Comparison of ENCODE assay signal across 8 mouse cellular contexts in the genomic region with DNA sequence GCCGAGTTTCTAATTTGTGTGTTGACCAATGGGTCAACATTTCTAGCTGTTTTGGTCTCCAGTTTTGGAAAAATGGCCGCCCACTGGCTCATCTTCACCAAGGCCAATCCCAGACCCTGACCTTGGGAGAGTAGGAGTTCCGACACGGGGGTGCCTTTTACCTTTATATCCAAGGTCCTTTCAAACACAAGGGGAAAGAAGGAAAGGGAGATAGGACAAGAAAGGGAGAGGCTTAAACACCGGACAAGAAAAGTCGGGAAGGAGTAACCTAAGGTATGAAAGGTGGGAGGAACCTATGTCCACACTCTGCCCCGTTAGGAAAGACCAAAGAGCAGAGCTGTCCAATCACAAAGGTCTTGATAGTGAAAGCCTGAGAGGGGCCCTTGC. TPM values are rescaled to one million over a fixed set of nuclear protein-coding genes. Genes with fewer than 3 reads are reported as not detected.
DNase-seq lines count a peak whose midpoint lies in the region; ATAC-seq and TF ChIP-seq lines count a peak whose summit lies in the region.

No protein-coding gene starts in this region.

- intact Hi-C loops in left cerebral cortex, adult 2 months (cut with DNase I): loop anchor here (1.0 to 2.0 kb wide), 2 partner anchors 14 to 26 kb away; a partner anchor contains a TSS
- intact Hi-C loops in left cerebral cortex, postnatal 4 days (cut with DNase I): loop anchor here (10.0 kb wide), 1 partner anchor 114 kb away; no protein-coding TSS in a partner anchor

- peak overlapping the region; percentile 71 for H3K4me2 ChIP-seq in embryonic facial prominence, embryonic 11.5 days (ENCODE audit: low read depth, low read length)
- H3K4me2 ChIP-seq in hindbrain, postnatal 0 days (ENCODE audit: low read depth, low read length): peak overlapping the region; percentile 74

- peak overlapping the region; percentile 61 for H3K4me3 ChIP-seq in left cerebral cortex, adult 2 months
- H3K4me3 ChIP-seq in embryonic facial prominence, embryonic 11.5 days (ENCODE audit: low read depth, low read length): peak overlapping the region; percentile 72
- H3K4me3 ChIP-seq in hindbrain, postnatal 0 days (ENCODE audit: low read length): peak overlapping the region; percentile 53
- H3K4me3 ChIP-seq in macrophage (ENCODE audit: inconsistent target): peak overlapping the region; percentile 60

- TF ChIP-seq CTCF in left cerebral cortex, adult 2 months (IDR thresholded peaks at IDR 0.05): no peak
- TF ChIP-seq CTCF in hindbrain, postnatal 0 days (IDR thresholded peaks at IDR 0.05; ENCODE audit: low read depth): no peak

- no peaks in the 10 kb centered on the region for H3K27me3 ChIP-seq in embryonic facial prominence, embryonic 11.5 days (ENCODE audit: control insufficient read depth, insufficient read depth, low read length)
- no peaks in the 10 kb centered on the region for H3K27me3 ChIP-seq in hindbrain, postnatal 0 days (ENCODE audit: insufficient read depth, low read length)

- no peaks in the 10 kb centered on the region for H3K4me1 ChIP-seq in embryonic facial prominence, embryonic 11.5 days (ENCODE audit: control insufficient read depth, insufficient read depth, low read length)
- no peaks in the 10 kb centered on the region for H3K4me1 ChIP-seq in hindbrain, postnatal 0 days (ENCODE audit: insufficient read depth, low read length)

- H3K9me3 ChIP-seq in embryonic facial prominence, embryonic 11.5 days (replicated peaks; ENCODE audit: control insufficient read depth, low read length): no peaks in the 10 kb centered on the region
- no peaks in the 10 kb centered on the region for H3K9me3 ChIP-seq in hindbrain, postnatal 0 days (ENCODE audit: low read length)

- H3K36me3 ChIP-seq in embryonic facial prominence, embryonic 11.5 days (replicated peaks; ENCODE audit: control insufficient read depth, insufficient read depth, low read depth, low read length): no peaks in the 10 kb centered on the region; the same call in 1 of the 2 replicates
- H3K36me3 ChIP-seq in hindbrain, postnatal 0 days (ENCODE audit: insufficient read depth, low read length): peaks cover 25% of the 10 kb centered on the region
- peaks cover 27% of the 10 kb centered on the region for H3K36me3 ChIP-seq in macrophage (ENCODE audit: inconsistent target)

- no peak for DNase-seq in left cerebral cortex, adult 2 months (ENCODE audit: extremely low spot score in 1 of 2, low spot score in 2 of 2)
- no peak for DNase-seq in left cerebral cortex, postnatal 4 days
- DNase-seq in embryonic facial prominence, embryonic 11.5 days (ENCODE audit: low spot score): no peak
- DNase-seq in hindbrain, postnatal 0 days (ENCODE audit: low spot score): no peak
- no peak for DNase-seq in left cerebral cortex, adult 9 months (ENCODE audit: low spot score in 2 of 2)
- DNase-seq in c-Kit-positive CD71-positive TER-119-positive erythroid progenitor cells, embryonic 14.5 days (ENCODE audit: low spot score): no peak
- no peak for DNase-seq in urinary bladder, postnatal 10 days (ENCODE audit: low spot score)

- WGBS in embryonic facial prominence, embryonic 11.5 days: 25% methylated on average over 7 of the region's 7 CpGs
- WGBS in hindbrain, postnatal 0 days: 36% methylated on average over 7 of the region's 7 CpGs
- WGBS in macrophage (ENCODE audit: missing documents): 51% methylated on average over 7 of the region's 7 CpGs

- peak overlapping the region; percentile 89; the same call in 1 of the 2 replicates for H3K9ac ChIP-seq in embryonic facial prominence, embryonic 11.5 days (replicated peaks; ENCODE audit: low read length)
- peak overlapping the region; percentile 71; the same call in 1 of the 2 replicates for H3K9ac ChIP-seq in hindbrain, postnatal 0 days (replicated peaks; ENCODE audit: low read length)

- no peak for ATAC-seq in embryonic facial prominence, embryonic 11.5 days (replicated peaks; ENCODE audit: insufficient number of reproducible peaks, low FRiP score, low TSS enrichment, low read depth)
- ATAC-seq in hindbrain, postnatal 0 days: no peak

- peak overlapping the region; percentile 95 for H3K27ac ChIP-seq in left cerebral cortex, adult 2 months
- H3K27ac ChIP-seq in embryonic facial prominence, embryonic 11.5 days (replicated peaks; ENCODE audit: low read depth, low read length): no peak overlapping the region
- H3K27ac ChIP-seq in hindbrain, postnatal 0 days: peak overlapping the region; percentile 85
- peak overlapping the region; percentile 88 for H3K27ac ChIP-seq in macrophage

- H3K79me2 ChIP-seq in macrophage (ENCODE audit: inconsistent target): peaks cover 58% of the 10 kb centered on the region

RNA-seq across cellular contexts. Expression of a gene that starts 0.5 kb away (rescaled TPM):
- 1 to 10 TPM; 6.5 to 6.6 TPM for total RNA-seq in left cerebral cortex, adult 2 months (2021)
- total RNA-seq in left cerebral cortex, postnatal 4 days (2021): 10 to 100 TPM; 15.7 to 16.0 TPM
- 157 and 161 TPM in 2 replicates for polyA plus RNA-seq in embryonic facial prominence, embryonic 11.5 days (2014; fragmentation: Nextera tagmentation; extraction: Ambion mirVana)
- total RNA-seq in hindbrain, postnatal 0 days (2014; rRNA removed): 39.4 and 60.4 TPM in 2 replicates
- 47.2 and 48.4 TPM in 2 replicates for polyA plus RNA-seq in hindbrain, postnatal 0 days (2015; fragmentation: Nextera tagmentation; extraction: Ambion mirVana)
- 10 to 100 TPM in 18 of 26 experiments, 1 to 10 TPM in 8; 3.6 to 33.6 (median 15.7) TPM for total RNA-seq in macrophage (2018; cell fraction: chromatin; rRNA removed)
- 10 to 100 TPM; 11.9 to 27.4 (median 19.5) TPM for total RNA-seq in macrophage (2018; cell fraction: cytosol; rRNA removed)
- total RNA-seq in macrophage (2018; cell fraction: nucleus; rRNA removed): 10 to 100 TPM in 15 of 26 experiments, 1 to 10 TPM in 11; 4.3 to 40.2 (median 12.1) TPM
- 20.9 to 38.7 TPM (median 26.5 TPM) in 3 replicates for polyA plus RNA-seq in macrophage (2018)

RNA-seq across cellular contexts. Expression of a gene that starts 14.3 kb away (rescaled TPM):
- 10 to 100 TPM; 75.8 to 77.6 TPM for total RNA-seq in left cerebral cortex, adult 2 months (2021)
- total RNA-seq in left cerebral cortex, postnatal 4 days (2021): 10 to 100 TPM; 43.7 to 47.7 TPM
- polyA plus RNA-seq in embryonic facial prominence, embryonic 11.5 days (2014; fragmentation: Nextera tagmentation; extraction: Ambion mirVana): 17.1 and 19.2 TPM in 2 replicates
- 68.3 and 68.6 TPM in 2 replicates for total RNA-seq in hindbrain, postnatal 0 days (2014; rRNA removed)
- polyA plus RNA-seq in hindbrain, postnatal 0 days (2015; fragmentation: Nextera tagmentation; extraction: Ambion mirVana): 31.9 and 34.1 TPM in 2 replicates
- 10 to 100 TPM; 11.1 to 30.9 (median 17.3) TPM for total RNA-seq in macrophage (2018; cell fraction: chromatin; rRNA removed)
- 10 to 100 TPM; 26.0 to 45.2 (median 33.0) TPM for total RNA-seq in macrophage (2018; cell fraction: cytosol; rRNA removed)
- 10 to 100 TPM; 17.6 to 42.3 (median 27.8) TPM for total RNA-seq in macrophage (2018; cell fraction: nucleus; rRNA removed)
- 23.0 to 38.3 TPM (median 30.3 TPM) in 3 replicates for polyA plus RNA-seq in macrophage (2018)

RNA-seq across cellular contexts. Expression of a gene that starts 26.4 kb away (rescaled TPM):
- total RNA-seq in left cerebral cortex, adult 2 months (2021): 1 to 10 TPM; 1.4 to 1.6 TPM
- not detected for total RNA-seq in left cerebral cortex, postnatal 4 days (2021)
- 0.57 TPM in 1 of 2 replicates, not detected in the other for polyA plus RNA-seq in embryonic facial prominence, embryonic 11.5 days (2014; fragmentation: Nextera tagmentation; extraction: Ambion mirVana)
- total RNA-seq in hindbrain, postnatal 0 days (2014; rRNA removed): not detected in 2 replicates
- not detected in 2 replicates for polyA plus RNA-seq in hindbrain, postnatal 0 days (2015; fragmentation: Nextera tagmentation; extraction: Ambion mirVana)
- total RNA-seq in macrophage (2018; cell fraction: chromatin; rRNA removed): not detected
- not detected for total RNA-seq in macrophage (2018; cell fraction: cytosol; rRNA removed)
- total RNA-seq in macrophage (2018; cell fraction: nucleus; rRNA removed): not detected
- polyA plus RNA-seq in macrophage (2018): not detected in 3 replicates

RNA-seq across cellular contexts. Expression of a gene that starts 32.1 kb away (rescaled TPM):
- 1 to 10 TPM in 1 of 2 experiments, not detected in 1; 1.1 TPM for total RNA-seq in left cerebral cortex, adult 2 months (2021)
- total RNA-seq in left cerebral cortex, postnatal 4 days (2021): not detected
- not detected in 2 replicates for polyA plus RNA-seq in embryonic facial prominence, embryonic 11.5 days (2014; fragmentation: Nextera tagmentation; extraction: Ambion mirVana)
- not detected in 2 replicates for total RNA-seq in hindbrain, postnatal 0 days (2014; rRNA removed)
- not detected in 2 replicates for polyA plus RNA-seq in hindbrain, postnatal 0 days (2015; fragmentation: Nextera tagmentation; extraction: Ambion mirVana)
- total RNA-seq in macrophage (2018; cell fraction: chromatin; rRNA removed): not detected
- total RNA-seq in macrophage (2018; cell fraction: cytosol; rRNA removed): not detected
- total RNA-seq in macrophage (2018; cell fraction: nucleus; rRNA removed): not detected
- polyA plus RNA-seq in macrophage (2018): not detected in 3 replicates

RNA-seq across cellular contexts. Expression of a gene that starts 38.1 kb away (rescaled TPM):
- total RNA-seq in left cerebral cortex, adult 2 months (2021): under 1 TPM; 0.49 to 0.57 TPM
- total RNA-seq in left cerebral cortex, postnatal 4 days (2021): under 1 TPM in 1 of 2 experiments, not detected in 1; 0.36 TPM
- polyA plus RNA-seq in embryonic facial prominence, embryonic 11.5 days (2014; fragmentation: Nextera tagmentation; extraction: Ambion mirVana): 0.32 TPM in 1 of 2 replicates, not detected in the other
- total RNA-seq in hindbrain, postnatal 0 days (2014; rRNA removed): not detected in 2 replicates
- polyA plus RNA-seq in hindbrain, postnatal 0 days (2015; fragmentation: Nextera tagmentation; extraction: Ambion mirVana): 0.15 TPM in 1 of 2 replicates, not detected in the other
- total RNA-seq in macrophage (2018; cell fraction: chromatin; rRNA removed): not detected
- total RNA-seq in macrophage (2018; cell fraction: cytosol; rRNA removed): not detected
- not detected for total RNA-seq in macrophage (2018; cell fraction: nucleus; rRNA removed)
- polyA plus RNA-seq in macrophage (2018): not detected in 3 replicates
